Mouse (Mus musculus) right cerebral cortex, postnatal 10 days (tissue): ENCODE measurements around the gene Rtn4.

Source experiments
- DNase-seq, 2 experiments: peaks; one replicate each; pipeline ENCODE4 v3.0.0; 2021; ENCODE audit warnings: low spot score in 2 of 2

Gene Rtn4

GRCm38 (mm10) chr11:29765063-29765462 is 72.3 kb downstream of the Rtn4 start:
- no peak for DNase-seq

- DNase-seq = peak in 1 of 2 experiments; percentile 69
These were observed 73.7 kb downstream of the Rtn4 start for GRCm38 (mm10) chr11:29766313-29766982.

DNA sequence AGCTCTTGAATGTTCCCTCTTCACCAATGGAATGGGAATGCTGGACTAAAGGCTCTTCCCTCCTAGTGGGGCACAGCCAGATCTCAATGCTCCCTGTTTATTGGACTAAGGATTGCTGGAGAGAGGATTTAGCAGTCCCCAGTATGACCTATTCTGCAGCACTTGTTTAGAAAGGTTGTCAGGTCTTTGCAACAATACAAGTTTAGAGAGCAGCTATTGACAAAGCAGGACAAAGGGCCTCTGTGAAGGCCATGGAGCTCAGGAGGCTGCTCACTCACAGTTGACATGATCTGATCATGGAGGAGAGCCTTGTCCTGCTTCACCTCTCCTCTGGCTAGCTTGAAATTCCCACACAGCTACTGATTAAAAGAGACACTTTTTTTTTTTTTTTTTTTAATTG is 75.8 kb downstream of the Rtn4 start:
- DNase-seq = no peak

- no peak for DNase-seq
These were observed 78.1 kb downstream of the Rtn4 start for GRCm38 (mm10) chr11:29770666-29771400.

- DNase-seq = no peak
These were observed 79.5 kb downstream of the Rtn4 start for GRCm38 (mm10) chr11:29772279-29772678.

DNA sequence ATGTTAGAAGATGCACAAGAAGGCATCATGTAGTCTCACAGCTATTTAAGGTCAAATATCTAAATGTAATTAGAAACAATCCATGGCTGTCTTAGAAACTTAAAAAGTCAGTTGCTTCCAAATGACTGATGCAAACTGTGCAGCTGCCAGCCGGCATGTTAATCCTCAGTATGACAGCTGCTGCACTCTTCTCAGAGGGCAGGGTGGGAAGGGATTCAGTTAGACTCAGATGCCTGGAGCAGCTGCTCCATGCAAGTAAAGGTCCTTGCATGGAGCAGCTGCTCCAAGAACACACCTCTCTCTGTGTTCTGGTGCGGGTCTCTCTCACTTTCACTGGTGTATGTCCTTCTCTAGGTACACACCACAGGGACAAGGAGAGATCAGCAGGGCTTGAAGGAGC is 81.5 kb downstream of the Rtn4 start:
- peak in 1 of 2 experiments; percentile 57 for DNase-seq

- no peak for DNase-seq
These were observed 82.0 kb downstream of the Rtn4 start for GRCm38 (mm10) chr11:29774760-29775159.

DNA sequence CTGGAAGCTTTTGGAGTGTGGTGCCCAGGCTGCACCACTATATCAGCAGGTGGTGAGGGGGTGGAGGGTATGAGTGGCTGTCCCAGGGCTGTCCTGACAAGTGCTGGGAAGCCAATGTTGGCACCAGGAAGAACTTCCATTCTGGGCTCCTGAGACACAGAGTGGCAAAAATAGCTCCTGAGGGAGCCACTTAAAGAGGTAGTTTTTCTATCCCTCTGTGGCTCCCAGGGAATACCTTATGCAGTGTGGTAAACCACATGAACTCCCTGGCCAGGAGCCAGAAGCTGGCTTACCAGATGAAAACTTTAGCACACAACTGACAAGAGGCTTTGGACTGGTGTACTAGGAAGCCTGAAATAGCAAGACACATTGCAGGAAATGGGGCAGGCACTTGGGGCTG is 85.2 kb downstream of the Rtn4 start:
- DNase-seq = peak; percentile 84 to 88

DNA sequence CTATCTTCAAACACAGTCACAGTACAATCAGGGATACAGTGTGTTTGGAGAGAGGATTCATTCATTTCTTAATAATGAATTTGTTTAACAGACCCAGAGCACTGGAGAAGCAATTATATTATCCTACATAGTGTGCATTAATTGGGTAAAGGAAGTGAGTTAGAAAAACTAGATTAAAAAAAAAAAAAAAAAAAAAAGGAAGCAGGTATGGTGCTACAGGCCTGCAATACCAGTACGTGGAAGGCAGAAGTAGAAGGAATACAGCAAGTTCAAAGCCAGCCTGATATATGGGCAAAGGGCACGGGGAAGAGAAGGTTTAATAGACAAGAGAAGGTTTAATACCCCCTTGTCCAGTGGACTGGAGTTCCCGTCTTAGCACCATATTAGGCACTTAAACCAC is 86.2 kb downstream of the Rtn4 start:
- DNase-seq = no peak

DNA sequence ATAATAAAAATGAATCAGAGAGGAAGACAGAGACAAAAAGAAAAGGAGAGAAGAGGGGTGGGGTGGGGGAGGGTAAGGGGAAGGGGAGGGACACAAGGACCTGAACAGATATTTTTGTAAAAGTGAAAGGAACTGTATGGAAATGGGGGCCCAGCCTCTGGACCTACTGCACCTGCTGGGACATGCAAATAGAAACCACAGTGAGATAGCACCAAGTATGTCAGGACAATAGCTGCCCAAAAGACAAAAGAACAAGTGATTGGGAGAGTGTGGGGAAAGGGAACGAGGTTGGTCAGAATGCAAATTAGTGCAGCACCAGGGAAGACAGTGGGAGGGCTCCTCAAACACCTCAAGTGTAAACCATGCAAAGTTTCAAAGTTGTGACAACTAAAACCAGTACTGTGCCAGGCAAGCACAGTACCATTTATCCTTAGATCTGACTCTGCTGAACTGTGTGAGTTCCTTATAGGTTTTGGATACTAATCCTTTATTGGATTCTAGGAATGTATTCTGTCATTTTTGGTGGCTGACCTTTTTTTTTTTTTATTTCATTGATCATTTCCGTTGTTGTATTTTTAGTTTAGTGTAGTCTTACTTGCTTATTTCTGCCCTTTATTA is 86.8 kb downstream of the Rtn4 start:
- DNase-seq = no peak

DNA sequence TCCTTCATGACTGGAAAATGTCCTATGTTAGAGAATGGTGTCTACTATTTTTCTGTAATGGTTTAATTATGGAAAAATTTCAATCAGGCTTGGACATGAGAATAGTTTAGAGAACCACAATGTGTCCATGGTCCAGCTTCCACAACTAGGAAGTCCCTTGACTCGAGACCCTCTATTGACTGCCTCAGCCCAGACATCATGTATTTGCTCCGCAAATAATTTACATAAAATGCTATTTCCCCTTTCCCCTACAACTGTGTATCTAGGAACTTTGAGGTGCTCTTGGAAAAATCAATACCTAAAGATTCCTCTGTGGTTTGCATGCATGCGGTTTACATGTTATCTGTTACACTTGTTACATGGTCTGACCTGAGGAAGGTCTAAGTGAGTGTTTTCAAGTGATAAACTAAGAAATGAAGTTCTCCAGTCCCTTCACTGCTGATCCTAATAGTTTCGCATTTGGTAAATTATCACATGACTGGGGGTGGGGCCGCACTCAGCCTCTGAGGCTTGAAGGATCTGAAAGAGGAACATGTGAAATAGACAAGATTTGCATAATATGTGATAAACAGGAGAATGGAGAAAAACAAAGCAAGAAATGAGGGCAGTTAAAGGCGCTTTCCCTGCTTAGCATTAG is 94.0 kb downstream of the Rtn4 start:
- DNase-seq = no peak

- DNase-seq = no peak
These were observed 94.7 kb downstream of the Rtn4 start for GRCm38 (mm10) chr11:29787473-29787872.

DNA sequence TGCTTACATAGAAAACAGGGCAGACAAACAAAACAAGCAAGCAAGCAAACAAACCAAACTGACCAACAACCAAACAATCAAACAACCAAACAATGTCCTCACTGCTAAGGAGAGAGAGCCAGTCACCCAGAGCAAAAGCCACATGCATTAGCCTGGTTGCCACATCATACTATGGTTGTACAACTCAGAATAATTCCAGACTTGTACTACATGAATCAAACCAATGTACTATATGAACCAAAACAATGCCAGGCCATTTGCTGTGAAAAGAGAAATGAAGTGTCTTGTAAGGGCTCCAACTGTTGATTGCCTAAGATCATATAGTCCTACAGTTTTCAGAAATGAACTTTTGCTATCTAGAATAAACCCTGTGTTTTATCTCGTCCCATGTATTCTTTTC is 95.8 kb downstream of the Rtn4 start:
- DNase-seq = no peak

- peak; percentile 92 to 97 for DNase-seq
These were observed 96.3 kb downstream of the Rtn4 start for GRCm38 (mm10) chr11:29788921-29789638.

DNA sequence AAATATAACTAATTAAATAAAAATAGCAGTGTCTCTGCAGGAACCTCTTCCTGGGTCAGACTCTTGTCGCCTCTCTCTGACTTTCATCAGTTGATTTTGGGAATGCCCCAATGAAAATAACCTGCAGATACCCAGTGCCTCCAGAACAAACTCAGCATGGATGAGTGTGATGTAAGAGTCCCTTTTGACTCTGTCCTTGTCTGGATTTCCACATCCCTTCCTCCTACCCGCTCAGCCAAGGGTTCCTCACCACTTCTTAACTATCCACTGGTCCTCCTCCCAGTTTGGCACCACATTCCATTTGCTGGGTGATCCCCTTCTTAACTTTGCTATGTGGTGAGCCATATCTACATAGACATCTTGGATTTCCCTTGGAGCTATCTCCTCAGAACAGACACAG is 98.0 kb downstream of the Rtn4 start:
- no peak for DNase-seq
